Mouse (Mus musculus): ENCODE measurements at regions not wholly inside any gene's neighbourhood (a gene's known extent, or its start where the extent isn't known, plus 50 kb on each side); places are given as distances from the start of the nearest gene placed in this dataset.
A peak's percentile ranks its signal among the peaks of the same experiment; 100 is the strongest.

GRCm38 (mm10) chr10:101321080-101321717, 360.1 kb upstream of the Mgat4c start:
- peak overlapping the region; percentile 74 for H3K27ac ChIP-seq (ENCODE audit: control insufficient read depth, low read depth, low read length)
- no peaks in the 10 kb centered on the region for H3K27me3 ChIP-seq (ENCODE audit: control insufficient read depth in 1 of 2, insufficient read depth in 2 of 2, low read length in 2 of 2)
- no peaks in the 10 kb centered on the region for H3K79me2 ChIP-seq (ENCODE audit: control insufficient read depth, insufficient read depth, low read length, poor library complexity)
- H3K9ac ChIP-seq (ENCODE audit: control insufficient read depth, low read depth, low read length, poor library complexity, severe bottlenecking) = 0 out of 2 replicates have a peak overlapping the region, but pooled peaks have one; percentile 15
- peak; percentile 92 for DNase-seq (ENCODE audit: low read depth, low spot score)
- H3K4me1 ChIP-seq (ENCODE audit: control insufficient read depth in 1 of 2, insufficient read depth in 2 of 2, low read length in 2 of 2) = peaks cover 5 to 8% of the 10 kb centered on the region in 2 experiments; a peak in 3 of 4 replicates
- H3K36me3 ChIP-seq (ENCODE audit: control insufficient read depth in 1 of 2, insufficient read depth in 2 of 2, low read length in 2 of 2) = peaks cover 0 to 16% of the 10 kb centered on the region in 2 experiments; a peak in 2 of 4 replicates
- no peaks in the 10 kb centered on the region for H3K9me3 ChIP-seq (replicated peaks; ENCODE audit: insufficient read depth, low read length)
- peak overlapping the region in 1 of 2 experiments; percentile 34; a peak in 2 of 4 replicates for H3K4me3 ChIP-seq (ENCODE audit: control insufficient read depth in 1 of 2, insufficient read depth in 1 of 2, low read depth in 2 of 2, low read length in 2 of 2)
- TF ChIP-seq GABPA (IDR thresholded peaks at IDR 0.05; ENCODE audit: low read depth, low read length) (no peak), ELF1 (IDR thresholded peaks at IDR 0.05; ENCODE audit: low read depth, low read length) (peak; percentile 68), MEF2A (IDR thresholded peaks at IDR 0.05; ENCODE audit: extremely low read depth, insufficient replicate concordance, low read depth, low read length, poor library complexity, severe bottlenecking) (no peak), POLR2AphosphoS2 (IDR thresholded peaks at IDR 0.05; ENCODE audit: low read length) (no peak), RAD21 (IDR thresholded peaks at IDR 0.05; ENCODE audit: low read depth, low read length) (no peak), ETS1 (IDR thresholded peaks at IDR 0.05; ENCODE audit: low read depth, low read length) (peak; percentile 91), NELFE (IDR thresholded peaks at IDR 0.05; ENCODE audit: low read depth, low read length) (no peak), SIN3A (IDR thresholded peaks at IDR 0.05; ENCODE audit: low read length) (peak; percentile 72), GATA1 (IDR thresholded peaks at IDR 0.05; ENCODE audit: low read depth, low read length) (peak; percentile 99), USF2 (IDR thresholded peaks at IDR 0.05; ENCODE audit: borderline replicate concordance in 1 of 2, insufficient read depth in 1 of 2, low read depth in 1 of 2, low read length in 2 of 2) (no peak), ZMIZ1 (IDR thresholded peaks at IDR 0.05; ENCODE audit: low read depth, low read length) (no peak), POLR2AphosphoS5 (IDR thresholded peaks at IDR 0.05; ENCODE audit: borderline replicate concordance, low read depth, low read length) (no peak), MAFK (IDR thresholded peaks at IDR 0.05; ENCODE audit: borderline replicate concordance, low read depth, low read length) (no peak), MXI1 (IDR thresholded peaks at IDR 0.05; ENCODE audit: low read depth, low read length) (no peak), MYC (IDR thresholded peaks at IDR 0.05; ENCODE audit: low read depth, low read length) (peak; percentile 79; the same call in 1 of the 2 replicates), TCF12 (IDR thresholded peaks at IDR 0.05; ENCODE audit: low read depth, low read length) (peak; percentile 77), ZC3H11A (IDR thresholded peaks at IDR 0.05; ENCODE audit: low read depth, low read length) (no peak), SMC3 (IDR thresholded peaks at IDR 0.05; ENCODE audit: low read depth, low read length) (no peak), CTCF (IDR thresholded peaks at IDR 0.05 in 2 of 3, conservative IDR thresholded peaks at IDR 0.05 in 1 of 3; ENCODE audit: control insufficient read depth in 1 of 3, insufficient read depth in 1 of 3, low read depth in 2 of 3, low read length in 3 of 3, poor library complexity in 1 of 3, severe bottlenecking in 1 of 3) (no peak), MYB (IDR thresholded peaks at IDR 0.05; ENCODE audit: low read depth, low read length) (no peak), EP300 (IDR thresholded peaks at IDR 0.05; ENCODE audit: low read depth in 1 of 2, low read length in 2 of 2) (peak; percentile 89 to 99), KAT2A (conservative IDR thresholded peaks at IDR 0.05; ENCODE audit: low read depth, low read length) (no peak), ZNF384 (IDR thresholded peaks at IDR 0.05; ENCODE audit: low read depth, low read length) (peak; percentile 90), ZKSCAN1 (IDR thresholded peaks at IDR 0.05; ENCODE audit: low read depth, low read length) (0 out of 2 replicates have a peak, but pooled peaks have one; percentile 6), POLR2A (IDR thresholded peaks at IDR 0.05; ENCODE audit: control insufficient read depth in 1 of 2, insufficient read depth in 1 of 2, low read depth in 1 of 2, low read length in 2 of 2, poor library complexity in 1 of 2) (no peak), USF1 (IDR thresholded peaks at IDR 0.05; ENCODE audit: low read depth, low read length) (no peak), HCFC1 (IDR thresholded peaks at IDR 0.05; ENCODE audit: low read depth, low read length) (0 out of 2 replicates have a peak, but pooled peaks have one; percentile 33), RCOR1 (IDR thresholded peaks at IDR 0.05; ENCODE audit: low read depth, low read length) (peak; percentile 97), MAX (IDR thresholded peaks at IDR 0.05; ENCODE audit: low read length) (no peak), BHLHE40 (IDR thresholded peaks at IDR 0.05; ENCODE audit: borderline replicate concordance, low read depth, low read length) (no peak), CHD2 (IDR thresholded peaks at IDR 0.05; ENCODE audit: low read length) (peak; percentile 57; the same call in 1 of the 2 replicates), JUND (IDR thresholded peaks at IDR 0.05; ENCODE audit: low read depth, low read length) (peak; percentile 67; the same call in 1 of the 2 replicates), MAZ (IDR thresholded peaks at IDR 0.05; ENCODE audit: low read depth, low read length) (no peak), CHD1 (IDR thresholded peaks at IDR 0.05; ENCODE audit: low read depth, low read length) (no peak), E2F4 (IDR thresholded peaks at IDR 0.05; ENCODE audit: borderline replicate concordance, low read depth, low read length) (no peak), TBP (IDR thresholded peaks at IDR 0.05; ENCODE audit: low read depth, low read length) (peak; percentile 67), TAL1 (IDR thresholded peaks at IDR 0.05; ENCODE audit: low read length) (no peak)

Measured in MEL (cell line).